Mouse (Mus musculus): ENCODE data around the gene Chgb. TPM values are rescaled to one million over a fixed set of nuclear protein-coding genes. Genes with fewer than 3 reads are reported as not detected.

Gene Chgb
- under 1 TPM; 0.10 to 0.39 TPM for polyA plus RNA-seq (2017; shearing (Covaris generic))

DNA sequence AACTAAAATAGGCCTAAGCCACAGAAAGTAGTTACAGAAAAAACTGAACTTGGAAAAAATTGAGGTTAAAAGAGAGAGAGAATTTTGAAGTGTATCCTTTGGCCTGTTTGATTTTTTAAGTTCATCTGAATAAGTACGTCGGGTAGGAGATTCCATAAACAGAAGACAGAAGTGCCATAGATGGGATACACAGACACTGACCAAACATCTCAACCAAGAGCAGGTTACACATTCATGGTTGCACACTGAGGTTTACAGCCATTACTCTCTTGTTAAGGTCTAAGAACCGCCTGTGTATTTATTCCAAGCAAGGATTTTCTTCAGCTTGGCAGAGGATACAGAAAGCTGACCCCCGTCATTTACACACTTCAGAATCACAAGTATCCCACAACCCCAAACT is at the start of gene Chgb:
Gene Chgb (plus strand): TSS at position 301 of the 400 bp plus-strand sequence.

DNA sequence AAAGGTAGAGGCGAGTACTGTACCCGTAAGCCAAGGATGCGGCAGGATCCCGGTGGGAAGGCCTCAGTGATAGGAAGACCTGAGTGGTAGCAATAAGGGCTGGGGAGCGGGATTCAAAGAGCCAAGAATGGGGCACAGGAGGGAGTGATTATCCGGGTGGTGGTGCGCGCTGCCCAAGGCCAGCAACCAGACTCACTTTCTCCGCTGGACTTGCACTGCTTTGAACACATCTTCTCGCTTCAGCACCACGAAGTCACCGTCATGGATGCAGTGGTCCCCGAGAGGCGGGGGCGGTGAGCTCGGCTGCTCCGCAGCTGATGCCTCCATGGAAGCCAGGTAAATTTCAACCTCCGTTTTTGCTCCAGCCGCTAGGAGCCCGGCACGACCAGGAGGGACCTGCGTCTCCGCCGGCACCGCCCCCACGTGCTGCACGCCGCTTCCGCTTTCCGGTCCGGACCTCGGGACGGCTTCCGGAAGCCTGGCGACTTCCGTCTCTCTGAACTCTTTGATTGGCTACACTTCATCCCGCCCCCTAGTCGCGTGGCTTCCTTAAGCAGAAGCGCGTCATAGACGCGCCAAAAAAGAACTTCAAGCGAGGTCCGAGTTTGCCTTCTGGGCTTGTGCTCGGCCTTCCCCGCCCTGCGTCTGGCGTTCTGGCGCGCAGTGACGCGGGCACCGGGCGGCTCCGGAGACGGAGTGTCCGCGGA is 34.7 kb downstream of the Chgb start, which contains the start of the genes Trmt6 and Mcm8:
Gene Trmt6 (minus strand): TSS at position 448 of the 707 bp plus-strand sequence.
Gene Mcm8 (plus strand): TSS at position 534 of the 707 bp plus-strand sequence.

Other genes with a start within 250 kb of the Chgb start
- gene Gpcpd1, start 193.5 kb upstream of the Chgb start, polyA plus RNA-seq (2017; shearing (Covaris generic)): 10 to 100 TPM; 67.7 to 85.4 TPM
- 10 to 100 TPM; 20.5 to 47.4 TPM for gene Shld1, start 94.3 kb upstream of the Chgb start, polyA plus RNA-seq (2017; shearing (Covaris generic))
- 10 to 100 TPM; 34.6 to 41.5 TPM for gene Trmt6, start 34.8 kb downstream of the Chgb start, polyA plus RNA-seq (2017; shearing (Covaris generic))
- 1 to 10 TPM; 2.6 to 3.3 TPM for gene Mcm8, start 34.9 kb downstream of the Chgb start, polyA plus RNA-seq (2017; shearing (Covaris generic))
- 10 to 100 TPM; 21.1 to 27.1 TPM for gene Crls1, start 65.4 kb downstream of the Chgb start, polyA plus RNA-seq (2017; shearing (Covaris generic))
- gene Lrrn4, start 99.6 kb downstream of the Chgb start, polyA plus RNA-seq (2017; shearing (Covaris generic)): 1 to 10 TPM; 2.0 TPM
- 1 to 10 TPM; 1.0 to 1.8 TPM for gene Fermt1, start 164.6 kb downstream of the Chgb start, polyA plus RNA-seq (2017; shearing (Covaris generic))